Mouse (Mus musculus): ENCODE measurements around the gene Ces3a. TPM values are rescaled to one million over a fixed set of nuclear protein-coding genes. Genes with fewer than 3 reads are reported as not detected.
"Not testable (repeated sequence)": the region's sequence is repeated elsewhere in the genome, so short reads cannot be mapped to it uniquely, and the experiment has no call there.

The Ces3a gene
- total RNA-seq, 2 experiments from 2014 or later, result not detected

GRCm38 (mm10) chr8:105088166-105088565 is 39.8 kb downstream of the Ces3a start:
- intact Hi-C loops (cut with DNase I); DNase-seq (ENCODE audit: low spot score in 2 of 2): not testable (repeated sequence)

- DNase-seq (ENCODE audit: low spot score in 2 of 2), result no peak
- intact Hi-C loops (cut with DNase I), result no loop called here
Measured at GRCm38 (mm10) chr8:105088581-105088980, 40.2 kb downstream of the Ces3a start.

- intact Hi-C loops (cut with DNase I), result no loop called here
Measured at GRCm38 (mm10) chr8:105093992-105094391, 45.6 kb downstream of the Ces3a start.

GRCm38 (mm10) chr8:105102101-105102785 is 53.8 kb downstream of the Ces3a start:
- DNase-seq (ENCODE audit: low spot score in 2 of 2); intact Hi-C loops (cut with DNase I): not testable (repeated sequence)

More at GRCm38 (mm10) chr8:105093992-105094391, 45.6 kb downstream of the Ces3a start:
- DNase-seq (ENCODE audit: low spot score in 2 of 2), result no peak

- intact Hi-C loops (cut with DNase I); DNase-seq (ENCODE audit: low spot score in 2 of 2): not testable (repeated sequence)
Measured at GRCm38 (mm10) chr8:105103701-105104100, 55.3 kb downstream of the Ces3a start.

GRCm38 (mm10) chr8:105104220-105104619 is 55.8 kb downstream of the Ces3a start:
- intact Hi-C loops (cut with DNase I), result no loop called here
- DNase-seq (ENCODE audit: low spot score in 2 of 2), result no peak

Other genes with a start within 250 kb of the Ces3a start
- gene Ces2b, start 217.0 kb upstream of the Ces3a start, total RNA-seq (2021), result under 1 TPM; 0.46 to 0.47 TPM
- gene Ces2c, start 201.5 kb upstream of the Ces3a start, total RNA-seq (2021), result not detected
- under 1 TPM in 1 of 2 experiments, not detected in 1; 0.17 TPM for gene Ces2e, start 122.3 kb upstream of the Ces3a start, total RNA-seq (2021)
- gene Ces2f, start 101.2 kb upstream of the Ces3a start, total RNA-seq (2021), result not detected
- under 1 TPM; 0.24 to 0.25 TPM for gene Ces2g, start 86.9 kb upstream of the Ces3a start, total RNA-seq (2021)
- not detected for gene Ces2h, start 47.7 kb upstream of the Ces3a start, total RNA-seq (2021)
- gene Ces3b, start 35.2 kb downstream of the Ces3a start, total RNA-seq (2021), result not detected
- gene Ces4a, start 83.2 kb downstream of the Ces3a start, total RNA-seq (2021), result not detected
- 10 to 100 TPM; 20.7 to 23.1 TPM for gene Cbfb, start 122.1 kb downstream of the Ces3a start, total RNA-seq (2021)
- gene D230025D16Rik, start 176.5 kb downstream of the Ces3a start, total RNA-seq (2021), result 10 to 100 TPM; 31.7 to 32.1 TPM
- gene B3gnt9, start 206.6 kb downstream of the Ces3a start, total RNA-seq (2021), result 1 to 10 TPM; 2.6 to 4.8 TPM
- 1 to 10 TPM; 6.7 to 7.9 TPM for gene Tradd, start 216.0 kb downstream of the Ces3a start, total RNA-seq (2021)
- gene Fbxl8, start 216.0 kb downstream of the Ces3a start, total RNA-seq (2021), result under 1 TPM; 0.80 to 0.83 TPM
- gene Hsf4, start 221.2 kb downstream of the Ces3a start, total RNA-seq (2021), result 1 to 10 TPM; 1.5 to 2.3 TPM
- gene Nol3, start 227.5 kb downstream of the Ces3a start, total RNA-seq (2021), result 1 to 10 TPM; 4.5 to 5.1 TPM
- gene 4931428F04Rik, start 241.3 kb downstream of the Ces3a start, total RNA-seq (2021), result 10 to 100 TPM; 31.7 to 38.2 TPM
- 1 to 10 TPM; 1.7 to 2.0 TPM for gene Exoc3l, start 247.5 kb downstream of the Ces3a start, total RNA-seq (2021)
- 10 to 100 TPM; 31.5 to 32.1 TPM for gene E2f4, start 249.1 kb downstream of the Ces3a start, total RNA-seq (2021)

Measured in left cerebral cortex, postnatal 14 days (tissue).